Mouse (Mus musculus): Measurements from ENCODE around the gene Meiob.

Gene Meiob

GRCm38 (mm10) chr17:24803952-24804951 lies at the start of gene Meiob:
TSS of gene Meiob (plus strand) at chr17:24804289.
- in situ Hi-C loops (cut with MboI, MseI) = no loop called here

GRCm38 (mm10) chr17:24757394-24757793 lies 46.7 kb upstream of the Meiob start:
- in situ Hi-C loops (cut with MboI, MseI) = no loop called here

- in situ Hi-C loops (cut with MboI, MseI) = no loop called here
These were observed 43.0 kb upstream of the Meiob start for GRCm38 (mm10) chr17:24761121-24761520.

GRCm38 (mm10) chr17:24765016-24765905 lies 38.8 kb upstream of the Meiob start:
- in situ Hi-C loops (cut with MboI, MseI) = no loop called here

- in situ Hi-C loops (cut with MboI, MseI) = no loop called here
These were observed 37.7 kb upstream of the Meiob start for GRCm38 (mm10) chr17:24766266-24766875.

GRCm38 (mm10) chr17:24769146-24769545 lies 34.9 kb upstream of the Meiob start:
- in situ Hi-C loops (cut with MboI, MseI) = no loop called here

GRCm38 (mm10) chr17:24773241-24773640 lies 30.8 kb upstream of the Meiob start:
- in situ Hi-C loops (cut with MboI, MseI) = no loop called here

- in situ Hi-C loops (cut with MboI, MseI) = no loop called here
These were observed 28.9 kb upstream of the Meiob start for GRCm38 (mm10) chr17:24775173-24775572.

- in situ Hi-C loops (cut with MboI, MseI) = no loop called here
These were observed 27.0 kb upstream of the Meiob start for GRCm38 (mm10) chr17:24777073-24777472.

GRCm38 (mm10) chr17:24780821-24781220 lies 23.3 kb upstream of the Meiob start:
- in situ Hi-C loops (cut with MboI, MseI) = loop anchor here (5.0 kb wide), 1 partner anchor 46 kb away; no protein-coding TSS in a partner anchor

- in situ Hi-C loops (cut with MboI, MseI) = loop anchor here (10.0 kb wide), 1 partner anchor 1743 kb away; no protein-coding TSS in a partner anchor
These were observed 11.9 kb upstream of the Meiob start for GRCm38 (mm10) chr17:24792190-24792589.

- in situ Hi-C loops (cut with MboI, MseI) = loop anchor here (10.0 kb wide), 1 partner anchor 1740 kb away; no protein-coding TSS in a partner anchor
These were observed 9.3 kb upstream of the Meiob start for GRCm38 (mm10) chr17:24794791-24795190.

GRCm38 (mm10) chr17:24796969-24797368 lies 7.1 kb upstream of the Meiob start:
- in situ Hi-C loops (cut with MboI, MseI) = loop anchor here (10.0 kb wide), 1 partner anchor 1738 kb away; no protein-coding TSS in a partner anchor

GRCm38 (mm10) chr17:24798229-24798628 lies 5.9 kb upstream of the Meiob start:
- in situ Hi-C loops (cut with MboI, MseI) = loop anchor here (10.0 kb wide), 1 partner anchor 1737 kb away; no protein-coding TSS in a partner anchor

- in situ Hi-C loops (cut with MboI, MseI) = loop anchor here (10.0 kb wide), 1 partner anchor 1735 kb away; no protein-coding TSS in a partner anchor
These were observed 4.6 kb upstream of the Meiob start for GRCm38 (mm10) chr17:24799476-24799875.

- in situ Hi-C loops (cut with MboI, MseI) = no loop called here
These were observed 3.6 kb upstream of the Meiob start for GRCm38 (mm10) chr17:24800524-24800923.

GRCm38 (mm10) chr17:24811211-24811610 lies 7.1 kb downstream of the Meiob start:
- in situ Hi-C loops (cut with MboI, MseI) = loop anchor here (10.0 kb wide), 1 partner anchor 66 kb away; no protein-coding TSS in a partner anchor

- in situ Hi-C loops (cut with MboI, MseI) = loop anchor here (10.0 kb wide), 1 partner anchor 67 kb away; no protein-coding TSS in a partner anchor
These were observed 8.1 kb downstream of the Meiob start for GRCm38 (mm10) chr17:24812215-24812614.

- in situ Hi-C loops (cut with MboI, MseI) = loop anchor here (10.0 kb wide), 1 partner anchor 70 kb away; no protein-coding TSS in a partner anchor
These were observed 11.2 kb downstream of the Meiob start for GRCm38 (mm10) chr17:24815256-24815655.

GRCm38 (mm10) chr17:24817503-24817902 lies 13.4 kb downstream of the Meiob start:
- in situ Hi-C loops (cut with MboI, MseI) = loop anchor here (10.0 kb wide), 1 partner anchor 73 kb away; no protein-coding TSS in a partner anchor

- in situ Hi-C loops (cut with MboI, MseI) = loop anchor here (10.0 kb wide), 1 partner anchor 73 kb away; no protein-coding TSS in a partner anchor
These were observed 14.1 kb downstream of the Meiob start for GRCm38 (mm10) chr17:24818172-24818571.
